Mouse (Mus musculus) cerebellum, adult (tissue): ENCODE results near the gene Nlgn2.

Experiments used
- ATAC-seq: cut with Nextera tagmentation; 2 replicates; pipeline ENCODE4 v1.9.2; 2017; ENCODE audit warnings: mild to moderate bottlenecking, moderate library complexity, mixed read lengths; ENCODE audit not compliant: insufficient number of reproducible peaks, low FRiP score, low TSS enrichment

Gene Nlgn2

GRCm38 (mm10) chr11:69837604-69837951, at the start of gene Nlgn2:
TSS of gene Nlgn2 (minus strand) at chr11:69837784.
- ATAC-seq, result peak; percentile 28; the same call in 1 of the 2 replicates

DNA sequence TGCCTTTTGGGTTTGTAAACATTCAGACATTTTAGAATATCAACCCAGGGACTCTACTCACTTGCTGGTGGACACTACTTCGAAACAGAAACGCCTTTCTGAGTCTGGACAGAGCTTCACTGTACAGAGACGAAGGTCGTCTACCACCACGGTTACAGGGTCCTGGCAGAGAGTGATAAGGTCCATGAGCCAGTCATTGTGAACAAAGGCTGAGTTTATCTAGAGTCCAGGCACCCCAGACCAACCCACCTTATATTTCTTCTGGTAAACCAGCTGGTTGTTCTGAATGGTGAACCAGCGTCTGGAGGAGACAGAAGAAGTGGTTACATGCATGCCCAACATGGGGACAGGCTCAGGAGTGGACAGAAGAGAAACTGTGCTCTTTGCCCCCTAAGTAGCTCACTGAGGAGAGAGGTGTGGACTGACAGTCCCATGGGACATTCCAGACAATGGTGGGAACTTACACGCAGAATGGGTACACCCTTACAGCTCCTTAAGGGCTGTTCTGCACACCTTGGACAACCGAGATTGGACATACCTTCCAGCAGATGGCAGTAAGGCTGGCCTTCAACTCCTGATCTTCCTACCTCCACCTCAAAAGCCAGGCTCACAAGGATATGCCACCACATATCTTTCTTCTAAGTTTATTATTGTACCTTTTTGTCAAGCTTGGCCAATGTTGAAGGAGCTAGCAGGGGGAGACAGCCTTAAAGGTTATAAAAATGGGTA, 49.5 kb upstream of the Nlgn2 start:
- ATAC-seq, result no peak

DNA sequence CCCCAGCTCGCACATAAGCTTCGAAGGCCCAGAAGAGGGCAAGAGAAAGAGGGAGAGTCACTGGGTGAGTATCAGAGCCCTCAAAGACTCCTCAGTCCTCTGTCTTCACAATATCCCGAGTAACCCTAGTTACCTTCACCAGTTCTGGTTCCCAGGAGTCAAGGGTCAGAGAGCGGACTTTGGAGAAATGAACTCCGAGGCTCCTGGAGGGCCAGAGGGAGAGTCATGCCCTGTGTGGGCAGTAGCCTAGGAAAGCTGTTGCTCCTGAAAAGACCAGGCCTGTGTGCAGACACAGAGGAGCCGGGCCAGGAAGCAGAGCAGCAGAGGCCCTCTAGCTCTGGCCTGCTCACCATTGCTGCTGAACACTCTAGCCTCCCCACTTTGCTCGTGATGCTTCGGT, 47.1 kb upstream of the Nlgn2 start:
- ATAC-seq, result no peak

DNA sequence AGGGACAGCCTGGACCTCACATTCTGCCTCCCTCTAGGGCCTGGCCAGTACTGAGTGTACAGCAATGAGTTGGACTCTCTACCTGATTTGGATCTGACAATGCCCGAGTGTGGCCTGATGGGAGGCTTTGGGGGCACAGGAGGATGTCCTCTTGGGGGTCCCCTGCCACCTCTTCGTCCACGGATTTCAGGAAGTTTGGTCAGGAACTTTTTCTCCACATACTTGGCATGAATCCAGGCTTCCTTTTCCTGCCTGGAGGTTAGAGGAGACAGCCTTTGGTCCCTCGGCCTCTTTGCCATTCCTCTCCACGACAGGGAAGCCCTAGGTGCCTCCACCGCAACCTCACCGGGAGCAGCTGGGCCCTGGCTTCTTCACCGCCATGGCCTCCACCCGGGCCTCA, 46.7 kb upstream of the Nlgn2 start:
- ATAC-seq, result no peak

GRCm38 (mm10) chr11:69883527-69884151, 46.1 kb upstream of the Nlgn2 start:
- ATAC-seq, result no peak

GRCm38 (mm10) chr11:69883066-69883465, 45.5 kb upstream of the Nlgn2 start:
- no peak for ATAC-seq

DNA sequence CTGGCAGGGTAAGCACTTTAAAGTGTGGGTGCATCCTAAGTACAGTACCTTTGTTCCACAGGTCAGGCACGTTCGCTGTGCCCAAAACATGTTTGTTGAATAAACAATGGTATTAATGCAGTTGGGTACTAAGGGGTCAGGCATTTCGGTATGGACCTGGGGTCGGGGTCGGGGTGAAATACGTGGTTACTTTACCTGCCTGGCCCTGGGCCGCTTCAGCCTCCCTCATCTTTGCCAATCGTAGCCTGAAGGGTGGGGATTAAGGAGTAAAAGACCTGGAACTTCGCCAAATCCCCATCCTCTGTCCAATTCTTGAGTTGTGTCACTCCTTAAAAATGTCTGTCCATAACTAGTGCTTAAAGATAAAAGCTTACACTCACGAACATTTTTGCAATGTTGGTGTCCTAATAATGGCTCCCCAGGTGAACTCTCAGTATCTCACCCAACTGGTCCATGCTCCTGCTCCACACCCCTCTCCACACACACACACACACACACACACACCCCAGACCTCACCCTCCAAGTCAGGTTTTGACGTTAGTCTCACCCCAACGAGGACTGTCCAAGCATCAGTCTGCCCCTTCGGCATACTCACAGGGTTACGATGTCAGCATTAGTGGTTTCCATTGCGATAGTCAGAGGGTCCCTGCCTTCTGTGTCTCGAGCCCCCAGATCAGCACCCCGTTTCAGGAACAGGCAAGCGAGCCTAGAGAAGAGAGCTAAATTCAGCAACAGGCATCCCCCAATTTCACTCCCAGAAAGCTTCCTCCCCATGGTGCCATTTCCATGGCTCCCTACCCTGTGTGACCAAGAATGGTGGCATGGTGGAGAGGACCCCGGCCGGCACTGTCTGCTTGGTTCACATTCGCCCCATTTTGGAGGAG, 44.4 kb upstream of the Nlgn2 start:
- ATAC-seq, result no peak

GRCm38 (mm10) chr11:69880853-69881603, 43.4 kb upstream of the Nlgn2 start, which contains the start of gene Kctd11:
TSS of gene Kctd11 (minus strand) at chr11:69881406.
- ATAC-seq, result peak; percentile 65; the same call in 1 of the 2 replicates

DNA sequence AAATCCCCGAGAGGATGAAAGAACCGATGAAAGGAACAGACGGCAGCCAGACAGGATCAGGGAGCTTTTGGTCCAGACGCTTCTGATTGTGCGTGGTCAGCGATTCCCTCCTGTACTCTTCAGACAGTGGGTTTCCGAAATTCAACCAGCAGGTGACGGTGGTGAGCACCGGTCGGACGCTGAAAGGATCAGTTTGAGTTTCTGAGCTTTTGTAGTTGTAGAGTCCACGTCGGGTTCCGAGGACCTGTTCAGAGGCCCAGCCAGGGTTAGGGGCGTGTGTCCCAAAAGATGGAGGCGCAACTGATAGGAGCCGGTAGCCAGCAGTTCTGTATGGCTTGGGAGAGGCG, 42.9 kb upstream of the Nlgn2 start:
- ATAC-seq, result 0 out of 2 replicates have a peak, but pooled peaks have one; percentile 12

DNA sequence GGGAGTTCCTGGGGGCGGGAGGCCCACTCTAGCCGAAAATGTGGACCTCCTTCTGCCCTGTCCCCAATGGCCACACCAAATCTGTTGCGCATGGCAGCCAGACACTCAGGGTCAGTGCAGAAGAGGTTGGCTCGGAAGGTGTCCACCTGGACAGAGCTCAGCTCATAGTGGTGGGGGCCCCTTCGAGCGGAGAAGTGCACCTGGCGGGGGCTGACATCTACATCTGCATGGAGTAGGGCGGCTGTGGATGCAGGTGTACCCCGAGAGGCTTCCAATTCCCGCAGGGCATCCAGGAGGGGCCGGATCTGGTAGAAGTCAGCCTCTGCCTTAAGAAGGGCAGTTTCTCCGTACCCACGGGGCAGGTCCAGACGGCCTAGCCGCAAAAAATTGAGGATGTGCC, 42.1 kb upstream of the Nlgn2 start:
- ATAC-seq, result no peak

GRCm38 (mm10) chr11:69878952-69879351, 41.4 kb upstream of the Nlgn2 start:
- no peak for ATAC-seq

GRCm38 (mm10) chr11:69878399-69878798, 40.8 kb upstream of the Nlgn2 start:
- ATAC-seq, result no peak

GRCm38 (mm10) chr11:69877878-69878277, 40.3 kb upstream of the Nlgn2 start, which contains the start of gene Tmem95:
TSS of gene Tmem95 (minus strand) at chr11:69878018.
- no peak for ATAC-seq

DNA sequence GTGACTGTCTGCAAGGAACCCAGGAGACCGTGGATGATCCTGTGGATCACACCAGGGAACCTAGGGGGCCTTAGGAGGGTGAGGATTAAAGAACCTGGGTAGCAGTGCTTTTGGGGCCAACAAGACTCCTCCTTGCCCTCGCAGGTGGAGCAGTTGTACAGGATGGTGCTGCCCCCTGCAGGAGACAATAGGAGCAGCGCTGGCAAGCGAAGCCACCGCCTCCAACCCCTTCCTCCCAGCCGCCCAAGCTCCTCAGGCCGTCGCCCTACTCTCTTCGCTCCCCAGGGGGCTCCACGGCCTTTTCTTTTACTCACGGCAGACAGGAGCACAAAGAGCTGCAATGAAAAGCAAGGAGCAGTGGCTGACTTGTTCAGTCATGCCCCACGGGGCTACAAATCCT, 39.3 kb upstream of the Nlgn2 start:
- no peak for ATAC-seq

DNA sequence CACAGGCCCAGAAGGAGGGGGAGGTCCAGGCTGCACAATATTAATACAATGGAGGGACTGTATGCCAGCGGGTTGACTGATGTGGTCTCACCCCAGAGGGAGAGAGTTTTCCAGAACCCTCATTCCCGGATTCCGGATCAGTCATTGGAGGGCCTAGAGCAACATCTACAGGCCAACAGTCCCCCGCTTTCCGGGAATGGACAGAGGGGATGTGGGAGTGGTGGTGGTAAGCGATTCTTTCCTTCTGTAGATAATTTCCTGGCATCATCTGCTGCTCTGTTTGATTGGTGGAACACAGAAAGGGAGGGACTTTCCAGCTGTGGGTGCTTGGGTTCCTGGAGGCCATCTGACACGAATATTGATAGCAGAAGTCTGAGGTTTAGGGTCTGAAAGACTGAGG, 38.6 kb upstream of the Nlgn2 start:
- no peak for ATAC-seq

- no peak for ATAC-seq
Measured at GRCm38 (mm10) chr11:69872451-69872850, 34.9 kb upstream of the Nlgn2 start.

DNA sequence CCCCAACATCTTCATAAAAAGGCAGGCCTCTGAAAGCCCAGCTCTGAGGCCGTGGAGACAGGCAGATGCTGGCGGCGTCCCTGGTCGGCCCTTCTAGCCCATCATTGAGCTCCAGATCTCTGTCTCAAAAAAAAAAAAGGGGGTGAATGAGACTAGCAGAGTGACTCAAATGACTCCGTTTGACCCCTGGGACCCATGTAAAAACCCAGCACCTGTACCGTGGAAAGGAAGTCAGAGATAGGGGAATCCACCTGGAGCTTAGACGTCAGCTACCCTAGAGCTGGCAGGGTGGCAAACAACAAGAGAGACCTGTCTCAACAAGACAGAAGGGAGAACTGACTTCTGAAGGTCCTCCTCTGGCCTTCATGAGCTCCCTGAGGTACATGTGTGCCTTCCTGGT, 34.2 kb upstream of the Nlgn2 start:
- no peak for ATAC-seq

DNA sequence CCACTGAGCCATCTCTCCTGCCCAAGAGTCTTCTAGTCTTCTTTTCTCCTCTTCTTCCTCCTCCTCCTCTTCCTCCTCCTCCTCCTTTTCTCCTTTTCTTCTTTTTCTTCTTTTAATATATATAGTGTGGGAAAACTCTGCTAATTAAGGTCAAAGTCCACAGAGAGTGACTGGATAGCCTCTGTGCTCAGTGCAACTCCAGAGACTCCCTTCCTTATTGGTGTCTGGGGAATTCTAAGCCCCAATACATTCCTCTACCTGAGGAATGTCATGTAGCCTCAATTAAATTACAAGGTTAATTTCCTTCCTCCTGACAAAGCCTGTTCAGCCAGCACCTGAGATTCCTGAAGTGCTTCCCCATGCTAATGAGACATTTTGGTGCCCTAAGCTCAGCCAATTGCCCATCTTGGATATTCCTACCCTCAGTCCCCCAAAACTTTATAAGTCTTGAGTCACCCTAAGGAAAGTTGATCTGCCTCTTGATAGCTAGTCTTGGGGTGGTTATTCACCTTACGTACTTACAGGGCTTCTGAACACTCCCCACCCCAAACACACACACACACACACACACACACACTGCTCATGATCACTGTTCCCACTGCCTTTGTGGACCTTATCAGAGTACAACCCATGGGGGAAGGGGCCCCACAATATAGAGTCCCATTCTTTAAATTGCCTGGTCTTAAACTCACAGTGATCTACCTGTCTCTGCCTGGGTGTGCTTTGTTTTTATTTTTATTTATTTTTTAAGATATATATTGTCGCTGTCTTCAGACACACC, 32.9 kb upstream of the Nlgn2 start:
- no peak for ATAC-seq

- no peak for ATAC-seq
Measured at GRCm38 (mm10) chr11:69867335-69867734, 29.8 kb upstream of the Nlgn2 start.

DNA sequence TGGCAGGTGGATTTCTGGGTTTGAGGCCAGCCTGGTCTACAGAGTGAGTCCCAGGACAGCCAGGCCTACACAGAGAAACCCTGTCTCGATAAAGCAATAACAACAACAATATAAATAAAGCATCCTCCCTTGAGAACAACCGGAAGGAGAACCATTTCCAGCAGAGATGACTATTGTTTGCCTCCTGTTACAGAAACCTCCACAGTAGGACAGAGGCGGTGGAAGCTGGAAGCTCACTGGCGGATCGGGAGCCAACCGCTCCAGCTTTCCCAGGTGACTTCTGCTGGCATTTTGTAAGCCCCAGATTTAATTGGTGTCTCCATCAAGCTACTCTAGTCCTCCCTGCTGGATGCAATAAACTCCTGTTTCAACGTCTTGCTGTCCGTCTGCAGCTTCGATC, 28.0 kb upstream of the Nlgn2 start:
- ATAC-seq, result no peak
